Comparison of ENCODE assay signal across 24 mouse cellular contexts in the genomic region with DNA sequence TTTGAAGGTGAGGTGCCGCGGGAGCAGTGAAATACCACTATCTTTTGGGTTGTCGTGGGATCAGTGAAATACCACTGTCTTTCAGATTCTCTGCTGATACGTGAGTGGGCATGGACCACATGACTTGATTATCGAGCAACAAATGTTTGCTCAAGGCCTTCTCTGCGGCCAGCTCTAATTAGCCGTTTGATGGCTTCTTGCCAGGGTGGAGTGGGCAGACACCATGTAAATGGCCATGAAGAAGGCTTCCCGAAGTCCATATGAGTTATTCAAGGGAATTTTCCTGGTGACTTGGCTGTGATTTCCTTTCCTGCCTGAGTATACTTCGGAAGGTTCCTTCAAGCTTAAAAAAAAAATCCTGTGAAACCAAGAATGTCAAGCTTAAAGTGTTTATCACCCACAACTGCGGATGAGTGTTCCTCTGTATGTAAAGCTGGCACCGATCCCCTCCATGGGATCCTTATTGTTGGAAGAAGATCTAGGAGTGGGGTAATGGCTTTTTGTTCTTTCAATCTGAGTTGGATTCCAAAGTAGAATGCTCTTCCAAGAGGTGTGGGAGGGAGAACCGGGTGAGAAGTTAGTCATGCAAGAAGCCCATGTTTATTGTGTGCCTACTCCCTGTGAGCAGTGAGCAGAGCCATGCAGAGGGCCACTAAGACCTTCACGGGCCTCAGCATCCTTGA.
DNase-seq lines count a peak whose midpoint lies in the region; ATAC-seq and TF ChIP-seq lines count a peak whose summit lies in the region.
"Had no signal": no experiment of that assay in that cellular context is flagged by ENCODE, and none has a peak within 500 bp of the region (broad histone marks: within the 10 kb centered on the region; RNA-seq: fewer than 3 reads in every experiment).

No protein-coding gene starts in this region.

- DNase-seq in kidney, postnatal 0 days (ENCODE audit: low spot score), result peak; percentile 30
- DNase-seq in right cerebral cortex, adult 18-20 months, result peak; percentile 80
- DNase-seq in right cerebral cortex, postnatal 4 days, result no peak
- DNase-seq in brain, adult 2 months (ENCODE audit: low read depth, low spot score), result peak; percentile 90
- DNase-seq in telencephalon, adult 2 months (ENCODE audit: low read depth, low spot score), result peak; percentile 89
- DNase-seq in lung, postnatal 36 days, result no peak
- DNase-seq: adrenal gland, postnatal 36 days; cerebellum, adult 2 months; gastrocnemius, postnatal 25 days; kidney, adult 11 months; kidney, postnatal 10 days; liver; liver, postnatal 0 days; lung, postnatal 10 days; thymus, postnatal 14 days had no signal

- H3K27me3 ChIP-seq in kidney, postnatal 0 days (ENCODE audit: insufficient read depth, low read length), result no peaks in the 10 kb centered on the region
- H3K27me3 ChIP-seq in kidney, embryonic 14.5 days (ENCODE audit: control insufficient read depth, insufficient read depth, low read length), result no peaks in the 10 kb centered on the region
- H3K27me3 ChIP-seq: embryonic facial prominence, embryonic 12.5 days; heart, embryonic 15.5 days; midbrain, embryonic 15.5 days; stomach, embryonic 15.5 days had no signal

- H3K36me3 ChIP-seq in kidney, postnatal 0 days (ENCODE audit: insufficient read depth, low read length), result no peaks in the 10 kb centered on the region
- no peaks in the 10 kb centered on the region for H3K36me3 ChIP-seq in kidney, embryonic 14.5 days (ENCODE audit: control insufficient read depth, insufficient read depth, low read length)
- H3K36me3 ChIP-seq: embryonic facial prominence, embryonic 12.5 days; heart, embryonic 15.5 days; midbrain, embryonic 15.5 days; stomach, embryonic 15.5 days had no signal

- no peak overlapping the region for H3K27ac ChIP-seq in kidney, postnatal 0 days
- no peak overlapping the region for H3K27ac ChIP-seq in kidney, embryonic 14.5 days (ENCODE audit: low read depth, low read length)
- H3K27ac ChIP-seq: embryonic facial prominence, embryonic 12.5 days; heart, embryonic 15.5 days; midbrain, embryonic 15.5 days; stomach, embryonic 15.5 days had no signal

- no peak overlapping the region for H3K9ac ChIP-seq in kidney, postnatal 0 days (ENCODE audit: low read depth, low read length)
- no peak overlapping the region for H3K9ac ChIP-seq in kidney, embryonic 14.5 days (ENCODE audit: low read depth, low read length)
- H3K9ac ChIP-seq: embryonic facial prominence, embryonic 12.5 days; heart, embryonic 15.5 days; liver, postnatal 0 days; midbrain, embryonic 15.5 days; stomach, embryonic 15.5 days had no signal

- no peaks in the 10 kb centered on the region for H3K9me3 ChIP-seq in kidney, postnatal 0 days (replicated peaks; ENCODE audit: low read length)
- no peaks in the 10 kb centered on the region for H3K9me3 ChIP-seq in kidney, embryonic 14.5 days (ENCODE audit: control insufficient read depth, low read length)
- H3K9me3 ChIP-seq: embryonic facial prominence, embryonic 12.5 days; heart, embryonic 15.5 days; midbrain, embryonic 15.5 days; stomach, embryonic 15.5 days had no signal

- TF ChIP-seq CTCF in kidney, postnatal 0 days (IDR thresholded peaks at IDR 0.05; ENCODE audit: low read depth), result no peak

- WGBS in kidney, postnatal 0 days, result 71% methylated on average over 13 of the region's 13 CpGs
- WGBS in kidney, embryonic 14.5 days, result 76% methylated on average over 13 of the region's 13 CpGs

- H3K4me1 ChIP-seq in kidney, postnatal 0 days (replicated peaks; ENCODE audit: insufficient read depth, low read length), result no peaks in the 10 kb centered on the region
- H3K4me1 ChIP-seq in kidney, embryonic 14.5 days (ENCODE audit: control insufficient read depth, insufficient read depth, low read length), result no peaks in the 10 kb centered on the region
- H3K4me1 ChIP-seq: embryonic facial prominence, embryonic 12.5 days; heart, embryonic 15.5 days; stomach, embryonic 15.5 days had no signal

- H3K4me2 ChIP-seq in kidney, postnatal 0 days (ENCODE audit: low read length), result no peak overlapping the region
- no peak overlapping the region for H3K4me2 ChIP-seq in kidney, embryonic 14.5 days (replicated peaks; ENCODE audit: low read depth, low read length)
- H3K4me2 ChIP-seq: embryonic facial prominence, embryonic 12.5 days; heart, embryonic 15.5 days; midbrain, embryonic 15.5 days; stomach, embryonic 15.5 days had no signal

- ATAC-seq in kidney, postnatal 0 days (replicated peaks; ENCODE audit: low FRiP score, low read depth), result no peak
- ATAC-seq in kidney, embryonic 14.5 days (ENCODE audit: low FRiP score, low TSS enrichment), result no peak
- no peak for ATAC-seq in monocyte, adult 5-6 weeks (replicated peaks; ENCODE audit: insufficient number of reproducible peaks, low FRiP score, low TSS enrichment, poor library complexity, severe bottlenecking)
- ATAC-seq: forebrain, embryonic 14.5 days; liver, postnatal 0 days; midbrain, embryonic 15.5 days; Patski had no signal

- H3K4me3 ChIP-seq in kidney, postnatal 0 days (replicated peaks; ENCODE audit: low read depth, low read length), result no peak overlapping the region
- no peak overlapping the region for H3K4me3 ChIP-seq in kidney, embryonic 14.5 days (ENCODE audit: low read length)
- H3K4me3 ChIP-seq: embryonic facial prominence, embryonic 12.5 days; erythroblast, embryonic 14.5 days; heart, embryonic 15.5 days; midbrain, embryonic 15.5 days; stomach, embryonic 15.5 days had no signal

Comparison
In these comparisons a context has a peak if more than half of its experiments do, and no peak if none do; other contexts are left out.
1. DNase-seq: peak in kidney, postnatal 0 days (single experiment), right cerebral cortex, adult 18-20 months (single experiment), brain, adult 2 months (single experiment) and telencephalon, adult 2 months (single experiment); none in right cerebral cortex, postnatal 4 days (single experiment) and lung, postnatal 36 days (single experiment).